Mouse (Mus musculus) liver, postnatal 0 days (tissue): ENCODE results near the gene Ptpn14.

Source experiments
- CTCF ChIP-seq: sonication (generic); IDR thresholded peaks from 2 replicates; pipeline ENCODE4 v1.5.1; 2016; ENCODE audit warnings: antibody characterized with exemption, low read depth
- EP300 ChIP-seq: IDR thresholded peaks from 2 replicates; pipeline ENCODE4 v1.6.1; 2016; ENCODE audit warnings: antibody characterized with exemption, low read depth, mild to moderate bottlenecking

DNA sequence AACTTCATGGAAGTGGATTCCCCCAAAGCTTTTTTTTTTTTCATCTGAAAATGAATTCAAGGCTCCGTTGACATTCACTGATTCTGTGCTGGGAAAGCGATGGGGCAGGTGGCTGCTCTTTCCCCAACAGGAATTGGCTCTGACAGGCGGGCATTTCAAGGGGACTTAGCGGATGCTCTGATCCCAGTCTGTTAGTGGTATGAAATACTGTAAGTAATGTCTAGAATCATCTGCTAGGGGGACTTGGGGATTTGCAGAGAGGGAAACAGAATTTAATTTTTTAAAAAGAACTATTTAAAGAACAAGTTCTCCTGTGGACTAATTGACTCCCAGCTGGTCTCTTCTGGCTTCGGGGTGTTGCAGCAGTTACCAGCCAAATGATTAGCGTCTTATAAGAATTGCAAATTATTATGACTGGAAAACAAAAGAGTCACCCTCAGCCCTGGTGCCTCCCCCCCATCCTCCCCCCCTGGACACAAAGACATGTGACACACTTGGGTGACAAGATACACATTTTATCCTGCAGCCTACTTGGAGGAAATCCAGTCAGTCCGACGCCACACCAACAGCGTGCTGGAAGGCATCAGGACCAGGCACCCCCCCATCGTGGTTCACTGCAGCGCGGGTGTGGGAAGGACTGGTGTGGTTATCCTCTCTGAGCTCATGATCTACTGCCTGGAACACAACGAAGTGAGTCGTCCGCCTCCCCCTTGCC lies 136.9 kb downstream of the Ptpn14 start:
- no peak for TF ChIP-seq CTCF
- no peak for TF ChIP-seq EP300
